Mouse (Mus musculus): Measurements from ENCODE around the gene Prr7. TPM values are rescaled to one million over a fixed set of nuclear protein-coding genes. Genes with fewer than 3 reads are reported as not detected.
A peak's percentile ranks its signal among the peaks of the same experiment; 100 is the strongest.

Prr7 gene
- polyA plus RNA-seq, 1 experiment: 0.64 TPM

DNA sequence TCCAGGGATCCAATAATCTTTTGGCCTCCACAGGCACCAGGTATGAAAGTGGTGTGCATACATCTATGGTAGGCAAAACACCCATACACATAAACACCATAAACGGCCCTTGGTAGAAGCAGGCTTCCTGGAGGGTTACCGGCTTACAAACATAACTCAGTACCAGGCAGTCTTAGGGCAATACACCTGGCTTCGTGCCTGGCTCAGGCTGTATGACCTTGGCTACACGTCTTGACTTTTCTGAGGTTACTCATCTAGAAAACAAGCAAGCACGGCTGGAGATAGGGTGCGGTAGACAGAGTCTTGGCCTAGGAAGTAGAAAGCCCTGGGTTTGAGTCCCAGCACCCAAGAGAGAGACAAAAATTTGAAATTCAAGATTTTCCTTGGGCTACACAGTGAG is 32.6 kb downstream of the Prr7 start:
- no peaks in the 10 kb centered on the region for H3K36me3 ChIP-seq (ENCODE audit: control insufficient read depth, insufficient read depth, low read length)
- H3K27ac ChIP-seq (ENCODE audit: insufficient read depth, low read depth, low read length): no peak overlapping the region
- no peak overlapping the region for H3K4me3 ChIP-seq (ENCODE audit: insufficient read depth, low read depth, low read length)
- H3K27me3 ChIP-seq (replicated peaks; ENCODE audit: control insufficient read depth, insufficient read depth, low read length): no peaks in the 10 kb centered on the region
- DNase-seq: peak; percentile 72
- 37% methylated on average over 6 of the region's 6 CpGs for WGBS
- H3K4me1 ChIP-seq (ENCODE audit: control insufficient read depth, insufficient read depth, low read length): no peaks in the 10 kb centered on the region
- TF ChIP-seq CTCF (conservative IDR thresholded peaks at IDR 0.05; ENCODE audit: insufficient read depth, insufficient read length, low read depth, low read length): no peak
- TF ChIP-seq POLR2A (IDR thresholded peaks at IDR 0.05; ENCODE audit: low read depth, low read length): no peak

DNA sequence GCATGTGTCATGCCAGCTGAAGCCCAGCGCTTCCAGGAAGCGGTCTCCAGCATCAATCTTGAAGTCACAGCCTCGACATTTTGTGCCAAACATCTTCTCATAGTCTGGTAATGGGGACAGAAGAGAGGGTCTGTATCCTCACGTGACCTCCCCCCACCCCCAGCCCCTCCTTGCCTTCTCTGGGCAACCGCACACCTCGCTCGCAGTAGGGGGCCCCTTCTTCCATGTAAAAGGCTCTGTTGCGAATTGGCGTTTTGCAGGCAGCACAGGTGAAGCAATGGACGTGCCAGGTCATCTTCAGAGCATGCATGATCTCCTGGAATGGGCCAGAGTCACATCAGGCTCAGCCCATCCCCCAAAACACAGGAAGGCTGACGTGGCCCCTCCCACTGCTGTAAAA is 34.8 kb downstream of the Prr7 start:
- WGBS: 81% methylated on average over 11 of the region's 11 CpGs
- DNase-seq: no peak
- H3K4me3 ChIP-seq (ENCODE audit: insufficient read depth, low read depth, low read length): no peak overlapping the region
- H3K36me3 ChIP-seq (ENCODE audit: control insufficient read depth, insufficient read depth, low read length): no peaks in the 10 kb centered on the region
- H3K27ac ChIP-seq (ENCODE audit: insufficient read depth, low read depth, low read length): no peak overlapping the region
- H3K27me3 ChIP-seq (replicated peaks; ENCODE audit: control insufficient read depth, insufficient read depth, low read length): no peaks in the 10 kb centered on the region
- H3K4me1 ChIP-seq (ENCODE audit: control insufficient read depth, insufficient read depth, low read length): no peaks in the 10 kb centered on the region
- TF ChIP-seq POLR2A (IDR thresholded peaks at IDR 0.05; ENCODE audit: low read depth, low read length): no peak
- TF ChIP-seq CTCF (conservative IDR thresholded peaks at IDR 0.05; ENCODE audit: insufficient read depth, insufficient read length, low read depth, low read length): no peak

DNA sequence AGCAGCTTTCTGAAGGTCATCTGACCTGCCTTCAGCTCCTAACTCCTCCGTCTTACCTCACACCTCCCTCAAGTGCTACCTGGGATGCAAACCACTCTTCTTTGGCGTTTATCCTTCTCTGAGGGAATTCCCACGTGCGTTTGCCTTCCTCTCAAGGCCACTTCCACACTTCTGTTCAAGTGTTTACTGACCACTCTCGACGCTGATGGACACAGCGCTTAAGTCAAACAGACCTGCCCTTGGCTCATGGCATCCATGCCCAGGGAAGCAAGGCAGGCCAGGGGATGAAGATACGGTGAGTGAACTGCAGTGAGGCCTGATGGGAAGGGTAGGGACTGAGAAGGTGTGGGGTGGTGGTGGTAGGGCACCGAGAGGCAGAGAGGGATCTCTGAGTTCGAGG is 36.5 kb downstream of the Prr7 start:
- no peak for DNase-seq
- Histone ChIP-seq H3K4me1 (ENCODE audit: control insufficient read depth, insufficient read depth, low read length) (no peaks in the 10 kb centered on the region), H3K4me3 (ENCODE audit: insufficient read depth, low read depth, low read length) (no peak overlapping the region), H3K27me3 (replicated peaks; ENCODE audit: control insufficient read depth, insufficient read depth, low read length) (no peaks in the 10 kb centered on the region), H3K27ac (ENCODE audit: insufficient read depth, low read depth, low read length) (no peak overlapping the region), H3K36me3 (ENCODE audit: control insufficient read depth, insufficient read depth, low read length) (no peaks in the 10 kb centered on the region)
- 88% methylated on average over 10 of the region's 10 CpGs for WGBS
- TF ChIP-seq CTCF (conservative IDR thresholded peaks at IDR 0.05; ENCODE audit: insufficient read depth, insufficient read length, low read depth, low read length) (no peak), POLR2A (IDR thresholded peaks at IDR 0.05; ENCODE audit: low read depth, low read length) (no peak)

DNA sequence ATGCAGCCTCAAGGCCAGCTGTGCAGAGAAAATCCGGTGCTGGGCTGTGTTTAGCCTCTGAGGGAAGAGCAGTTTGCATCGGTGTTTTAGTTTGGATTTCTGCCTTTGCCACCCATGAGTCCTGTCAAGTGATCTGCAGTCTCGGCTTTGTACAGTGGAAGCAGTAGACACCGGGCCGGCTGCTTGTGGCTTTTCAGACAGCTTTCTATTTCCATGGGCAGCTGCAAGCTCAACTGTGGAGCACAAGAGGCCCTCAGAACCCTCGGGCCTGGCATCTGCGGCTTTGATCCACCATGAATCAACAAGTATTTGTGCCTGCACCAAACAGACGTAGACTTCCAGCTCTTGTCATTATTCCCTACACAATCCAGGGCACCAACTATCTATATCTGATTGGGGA is 38.3 kb downstream of the Prr7 start:
- TF ChIP-seq CTCF (conservative IDR thresholded peaks at IDR 0.05; ENCODE audit: insufficient read depth, insufficient read length, low read depth, low read length): no peak
- TF ChIP-seq POLR2A (IDR thresholded peaks at IDR 0.05; ENCODE audit: low read depth, low read length): no peak
- no peaks in the 10 kb centered on the region for H3K27me3 ChIP-seq (replicated peaks; ENCODE audit: control insufficient read depth, insufficient read depth, low read length)
- H3K36me3 ChIP-seq (ENCODE audit: control insufficient read depth, insufficient read depth, low read length): no peaks in the 10 kb centered on the region
- WGBS: 90% methylated on average over 8 of the region's 8 CpGs
- no peak overlapping the region for H3K4me3 ChIP-seq (ENCODE audit: insufficient read depth, low read depth, low read length)
- no peak for DNase-seq
- no peaks in the 10 kb centered on the region for H3K4me1 ChIP-seq (ENCODE audit: control insufficient read depth, insufficient read depth, low read length)
- H3K27ac ChIP-seq (ENCODE audit: insufficient read depth, low read depth, low read length): no peak overlapping the region

DNA sequence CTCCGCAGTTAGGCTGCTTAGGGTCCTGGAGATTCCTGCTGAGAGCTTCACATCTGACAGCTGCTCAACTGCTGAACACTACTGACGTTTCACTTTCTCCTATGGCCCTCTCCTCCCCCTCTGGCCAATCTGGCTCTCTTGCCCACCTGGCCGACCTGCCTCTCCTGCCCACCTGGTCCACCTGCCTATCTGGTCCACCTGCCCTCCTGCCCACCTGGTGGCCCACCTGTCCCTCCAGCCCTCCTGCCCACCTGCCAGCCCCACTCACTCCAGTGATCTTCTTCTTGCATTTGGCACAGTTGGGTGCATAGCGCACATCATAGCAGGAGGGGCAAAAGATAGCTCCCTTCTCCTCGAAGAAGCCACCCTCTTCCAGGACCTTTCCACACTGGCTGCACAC is 40.3 kb downstream of the Prr7 start:
- Histone ChIP-seq H3K4me3 (ENCODE audit: insufficient read depth, low read depth, low read length) (no peak overlapping the region), H3K4me1 (ENCODE audit: control insufficient read depth, insufficient read depth, low read length) (no peaks in the 10 kb centered on the region), H3K27ac (ENCODE audit: insufficient read depth, low read depth, low read length) (no peak overlapping the region), H3K36me3 (ENCODE audit: control insufficient read depth, insufficient read depth, low read length) (no peaks in the 10 kb centered on the region), H3K27me3 (replicated peaks; ENCODE audit: control insufficient read depth, insufficient read depth, low read length) (no peaks in the 10 kb centered on the region)
- DNase-seq: no peak
- TF ChIP-seq CTCF (conservative IDR thresholded peaks at IDR 0.05; ENCODE audit: insufficient read depth, insufficient read length, low read depth, low read length) (no peak), POLR2A (IDR thresholded peaks at IDR 0.05; ENCODE audit: low read depth, low read length) (no peak)
- 86% methylated on average over 5 of the region's 5 CpGs for WGBS

DNA sequence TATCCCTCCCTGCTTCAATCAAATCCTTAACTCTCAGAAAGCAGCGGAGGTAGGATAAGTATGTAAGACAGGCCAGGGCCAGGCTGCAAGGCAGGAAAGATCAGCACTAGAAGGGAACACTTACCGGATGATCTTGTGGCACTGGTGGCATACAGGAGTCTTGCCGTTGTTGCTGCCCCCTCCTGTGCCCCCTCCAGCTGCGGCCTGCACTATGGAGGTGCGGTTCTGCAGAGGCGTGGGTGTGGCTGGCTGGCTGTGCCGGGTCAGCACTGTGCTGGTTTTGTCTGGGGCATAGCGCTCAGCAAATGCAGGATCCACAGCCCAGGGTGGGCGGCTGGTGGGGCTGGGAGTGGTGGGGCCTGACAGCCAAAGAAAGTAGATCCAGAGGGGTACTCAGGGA is 41.7 kb downstream of the Prr7 start:
- Histone ChIP-seq H3K4me3 (ENCODE audit: insufficient read depth, low read depth, low read length) (no peak overlapping the region), H3K27ac (ENCODE audit: insufficient read depth, low read depth, low read length) (no peak overlapping the region), H3K27me3 (replicated peaks; ENCODE audit: control insufficient read depth, insufficient read depth, low read length) (no peaks in the 10 kb centered on the region), H3K36me3 (ENCODE audit: control insufficient read depth, insufficient read depth, low read length) (no peaks in the 10 kb centered on the region), H3K4me1 (ENCODE audit: control insufficient read depth, insufficient read depth, low read length) (0 out of 2 replicates have a peak, but pooled peaks cover 4% of the 10 kb centered on the region)
- WGBS: 94% methylated on average over 9 of the region's 9 CpGs
- TF ChIP-seq POLR2A (IDR thresholded peaks at IDR 0.05; ENCODE audit: low read depth, low read length): no peak
- no peak for TF ChIP-seq CTCF (conservative IDR thresholded peaks at IDR 0.05; ENCODE audit: insufficient read depth, insufficient read length, low read depth, low read length)
- no peak for DNase-seq

DNA sequence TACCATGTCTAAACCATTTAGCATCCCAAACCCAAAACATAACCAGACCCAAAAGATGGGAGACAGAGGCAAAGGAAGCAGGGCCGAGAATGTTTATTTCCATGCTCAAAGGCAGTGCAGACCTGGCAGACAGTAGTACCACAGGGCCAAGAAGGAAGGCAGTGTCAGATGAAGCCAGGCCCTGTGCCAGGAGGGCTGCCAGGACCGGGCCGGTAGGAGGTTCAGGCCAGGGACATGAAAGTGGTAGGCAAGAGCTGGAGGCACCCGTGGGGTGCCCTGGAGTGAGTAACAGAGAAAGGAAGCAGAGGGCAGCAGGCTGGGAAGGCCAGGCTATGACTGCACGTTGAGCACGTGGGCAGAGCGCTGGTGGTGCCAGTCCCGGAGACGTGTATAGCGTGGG is 42.6 kb downstream of the Prr7 start:
- H3K4me3 ChIP-seq (ENCODE audit: insufficient read depth, low read depth, low read length): no peak overlapping the region
- no peaks in the 10 kb centered on the region for H3K27me3 ChIP-seq (replicated peaks; ENCODE audit: control insufficient read depth, insufficient read depth, low read length)
- H3K4me1 ChIP-seq (ENCODE audit: control insufficient read depth, insufficient read depth, low read length): 0 out of 2 replicates have a peak, but pooled peaks cover 4% of the 10 kb centered on the region
- TF ChIP-seq POLR2A (IDR thresholded peaks at IDR 0.05; ENCODE audit: low read depth, low read length) (no peak), CTCF (conservative IDR thresholded peaks at IDR 0.05; ENCODE audit: insufficient read depth, insufficient read length, low read depth, low read length) (no peak)
- 89% methylated on average over 10 of the region's 10 CpGs for WGBS
- H3K36me3 ChIP-seq (ENCODE audit: control insufficient read depth, insufficient read depth, low read length): no peaks in the 10 kb centered on the region
- H3K27ac ChIP-seq (ENCODE audit: insufficient read depth, low read depth, low read length): no peak overlapping the region
- DNase-seq: no peak

DNA sequence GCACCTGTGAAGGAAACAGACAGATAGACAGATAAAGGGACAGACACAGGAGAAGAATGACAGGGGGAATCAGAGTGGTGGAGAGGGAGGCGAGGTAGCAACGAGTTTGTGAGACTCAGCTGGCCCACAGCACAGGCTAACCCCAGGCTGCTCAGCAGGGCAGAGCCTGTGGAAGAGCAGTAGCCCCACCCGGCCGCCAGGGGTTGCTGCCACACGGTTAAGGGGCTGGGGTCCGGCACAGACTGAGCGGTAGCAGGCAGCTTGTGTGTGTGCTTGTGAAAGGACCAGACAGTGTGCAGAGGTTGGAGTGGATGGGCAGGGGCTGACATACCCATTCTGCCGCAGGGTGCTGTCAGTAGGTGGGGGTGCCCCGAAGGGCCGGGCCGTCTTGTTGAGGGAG is 43.8 kb downstream of the Prr7 start:
- Histone ChIP-seq H3K27ac (ENCODE audit: insufficient read depth, low read depth, low read length) (no peak overlapping the region), H3K4me1 (ENCODE audit: control insufficient read depth, insufficient read depth, low read length) (0 out of 2 replicates have a peak, but pooled peaks cover 4% of the 10 kb centered on the region), H3K36me3 (ENCODE audit: control insufficient read depth, insufficient read depth, low read length) (no peaks in the 10 kb centered on the region), H3K4me3 (ENCODE audit: insufficient read depth, low read depth, low read length) (no peak overlapping the region), H3K27me3 (replicated peaks; ENCODE audit: control insufficient read depth, insufficient read depth, low read length) (no peaks in the 10 kb centered on the region)
- DNase-seq: no peak
- WGBS: 82% methylated on average over 11 of the region's 11 CpGs
- TF ChIP-seq POLR2A (IDR thresholded peaks at IDR 0.05; ENCODE audit: low read depth, low read length) (no peak), CTCF (conservative IDR thresholded peaks at IDR 0.05; ENCODE audit: insufficient read depth, insufficient read length, low read depth, low read length) (no peak)
